Mouse (Mus musculus) kidney, adult 2 months (tissue): ENCODE results near the gene Rrm1.

Experiments
- CTCF ChIP-seq: fragments of 200-500 bp; conservative IDR thresholded peaks from 2 replicates; pipeline ENCODE4 v1.5.1; 2011; ENCODE audit warnings: low read depth, mild to moderate bottlenecking, control low read depth, low read length, moderate library complexity, mixed read lengths; ENCODE audit not compliant: insufficient read depth, insufficient read length
- POLR2A ChIP-seq: fragments of 200-500 bp; IDR thresholded peaks from one replicate; pipeline ENCODE4 v1.6.1; 2011; ENCODE audit warnings: low read depth, low read length, control low read depth

DNA sequence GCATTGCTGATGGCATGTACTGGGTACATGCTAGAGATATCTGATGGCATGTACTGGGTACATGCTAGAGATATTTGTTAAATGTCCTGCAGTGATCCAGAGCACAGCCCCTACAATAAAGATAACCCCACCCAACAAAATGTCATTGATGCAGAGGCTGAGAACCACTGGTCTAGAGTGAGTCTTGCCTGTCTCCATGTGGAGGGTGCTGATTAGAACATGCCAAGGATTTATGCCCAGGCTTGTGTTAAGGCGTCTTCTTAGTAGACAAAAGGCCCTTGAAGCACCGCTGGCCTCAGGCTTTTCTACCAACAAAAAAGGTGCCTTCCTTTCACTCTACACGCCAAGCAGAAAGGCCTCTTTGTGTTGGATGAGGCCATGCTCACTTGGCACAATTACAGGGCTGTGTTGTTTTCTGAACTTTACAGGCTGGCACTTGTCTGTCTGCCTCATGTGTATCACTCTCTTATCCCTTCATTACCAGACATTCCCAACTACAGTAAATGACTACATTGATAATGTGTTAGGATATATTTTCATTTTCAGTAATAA, 42.2 kb upstream of the Rrm1 start:
- TF ChIP-seq CTCF: no peak
- no peak for TF ChIP-seq POLR2A
